9 mouse cellular contexts compared by ENCODE assay signal in genomic region chr6:135417459-135417858, GRCm38 (mm10). TPM values are rescaled to one million over a fixed set of nuclear protein-coding genes. Genes with fewer than 3 reads are reported as not detected.
DNase-seq lines count a peak whose midpoint lies in the region; ATAC-seq and TF ChIP-seq lines count a peak whose summit lies in the region.
"Had no signal": no experiment of that assay in that cellular context is flagged by ENCODE, and none has a peak within 500 bp of the region (broad histone marks: within the 10 kb centered on the region; RNA-seq: fewer than 3 reads in every experiment).

No protein-coding gene starts in this region.

- TF ChIP-seq POLR2A in olfactory bulb, adult 2 months (IDR thresholded peaks at IDR 0.05; ENCODE audit: insufficient read depth, low read depth, low read length): no peak

- H3K4me1 ChIP-seq in midbrain, embryonic 11.5 days (ENCODE audit: control insufficient read depth, insufficient read depth, low read length): no peaks in the 10 kb centered on the region
- H3K4me1 ChIP-seq in midbrain, embryonic 16.5 days (ENCODE audit: control insufficient read depth, insufficient read depth, low read length): no peaks in the 10 kb centered on the region
- H3K4me1 ChIP-seq in olfactory bulb, adult 2 months (ENCODE audit: control insufficient read depth, insufficient read depth, low read length): no peaks in the 10 kb centered on the region
- H3K4me1 ChIP-seq: neural tube, embryonic 13.5 days had no signal

- ATAC-seq in midbrain, embryonic 11.5 days (ENCODE audit: low FRiP score): peak; percentile 46; the same call in 1 of the 2 replicates
- no peak for ATAC-seq in midbrain, embryonic 16.5 days

- intact Hi-C loops in left cerebral cortex, postnatal 14 days (cut with DNase I): no loop called here

- DNase-seq in midbrain, embryonic 11.5 days (ENCODE audit: low spot score, missing footprints): peak; percentile 94
- peak; percentile 79 for DNase-seq in R1 (ENCODE audit: low read depth, low spot score)
- peak; percentile 25 to 49 for DNase-seq in cerebellum, adult 18-20 months
- DNase-seq in frontal cortex, postnatal 36 days (ENCODE audit: low spot score in 2 of 2): peak; percentile 76 to 77
- DNase-seq in left cerebral cortex, postnatal 14 days (ENCODE audit: low spot score in 2 of 2): peak; percentile 71 to 73
- no peak for DNase-seq in MN1 (ENCODE audit: low spot score)

- H3K9ac ChIP-seq in midbrain, embryonic 11.5 days (ENCODE audit: low read length): no peak overlapping the region
- no peak overlapping the region for H3K9ac ChIP-seq in midbrain, embryonic 16.5 days (ENCODE audit: low read depth, low read length)
- H3K9ac ChIP-seq: neural tube, embryonic 13.5 days had no signal

- peak; percentile 98 for TF ChIP-seq CTCF in olfactory bulb, adult 2 months (IDR thresholded peaks at IDR 0.05; ENCODE audit: insufficient read depth, low read depth, low read length)

- H3K36me3 ChIP-seq in midbrain, embryonic 11.5 days (ENCODE audit: control insufficient read depth, insufficient read depth, low read length): no peaks in the 10 kb centered on the region
- H3K36me3 ChIP-seq in midbrain, embryonic 16.5 days (ENCODE audit: control insufficient read depth, insufficient read depth, low read length): no peaks in the 10 kb centered on the region
- H3K36me3 ChIP-seq: neural tube, embryonic 13.5 days had no signal

- WGBS in midbrain, embryonic 11.5 days: 31% methylated on average over 5 of the region's 5 CpGs
- WGBS in midbrain, embryonic 16.5 days: 31% methylated on average over 5 of the region's 5 CpGs
- 23% methylated on average over 5 of the region's 5 CpGs for WGBS in olfactory bulb, adult 2 months

- no peak overlapping the region for H3K4me2 ChIP-seq in midbrain, embryonic 11.5 days
- H3K4me2 ChIP-seq in midbrain, embryonic 16.5 days (ENCODE audit: low read length): no peak overlapping the region
- H3K4me2 ChIP-seq: neural tube, embryonic 13.5 days had no signal

- H3K27ac ChIP-seq in midbrain, embryonic 11.5 days (ENCODE audit: low read depth, low read length): no peak overlapping the region
- no peak overlapping the region for H3K27ac ChIP-seq in midbrain, embryonic 16.5 days (ENCODE audit: low read length)
- no peak overlapping the region for H3K27ac ChIP-seq in olfactory bulb, adult 2 months (ENCODE audit: insufficient read depth, low read depth, low read length)
- H3K27ac ChIP-seq: neural tube, embryonic 13.5 days had no signal

- H3K27me3 ChIP-seq in midbrain, embryonic 11.5 days (ENCODE audit: control insufficient read depth, insufficient read depth, low read length): no peaks in the 10 kb centered on the region
- no peaks in the 10 kb centered on the region for H3K27me3 ChIP-seq in midbrain, embryonic 16.5 days (ENCODE audit: control insufficient read depth, insufficient read depth, low read depth, low read length)
- H3K27me3 ChIP-seq: neural tube, embryonic 13.5 days had no signal

- no peaks in the 10 kb centered on the region for H3K9me3 ChIP-seq in midbrain, embryonic 11.5 days (ENCODE audit: control insufficient read depth, low read length)
- H3K9me3 ChIP-seq in midbrain, embryonic 16.5 days (replicated peaks; ENCODE audit: control insufficient read depth, low read length, poor library complexity, severe bottlenecking): no peaks in the 10 kb centered on the region
- H3K9me3 ChIP-seq: neural tube, embryonic 13.5 days had no signal

- no peak overlapping the region for H3K4me3 ChIP-seq in midbrain, embryonic 11.5 days (ENCODE audit: low read depth, low read length)
- H3K4me3 ChIP-seq in midbrain, embryonic 16.5 days (ENCODE audit: low read depth, low read length): no peak overlapping the region
- H3K4me3 ChIP-seq in olfactory bulb, adult 2 months (ENCODE audit: insufficient read depth, low read depth, low read length): no peak overlapping the region
- H3K4me3 ChIP-seq: neural tube, embryonic 13.5 days had no signal

RNA-seq across cellular contexts. Expression of gene Emp1, which starts 55.1 kb away (rescaled TPM):
- 5.9 and 6.4 TPM in 2 replicates for polyA plus RNA-seq in midbrain, embryonic 11.5 days (2014; fragmentation: Nextera tagmentation; extraction: Ambion mirVana)
- 7.5 TPM in 2 replicates for polyA plus RNA-seq in midbrain, embryonic 16.5 days (2015; fragmentation: Nextera tagmentation; extraction: Ambion mirVana)
- total RNA-seq in left cerebral cortex, postnatal 14 days (2021): 1 to 10 TPM; 3.4 to 3.6 TPM
- not detected in 2 replicates for polyA plus RNA-seq in olfactory bulb, adult 2 months (2012; ENCODE audit: insufficient read depth, insufficient read length, low replicate concordance, missing spikeins)
